Mouse (Mus musculus): ENCODE data around the gene Gfy. TPM values are rescaled to one million over a fixed set of nuclear protein-coding genes. Genes with fewer than 3 reads are reported as not detected.

Gfy gene
- total RNA-seq, 2 experiments from 2014 or later: not detected

- no peak for DNase-seq
Observed at GRCm38 (mm10) chr7:45126844-45127699, 52.3 kb downstream of the Gfy start.

Small RNA genes within 50 kb of the gene (microRNA-seq; reads per million reads assigned to microRNA genes)
- gene Mir5121 (68.2 reads per million, percentile 46 among the genes with 10 or more reads in this experiment), gene Mir7055 (not detected)

Other genes starting within 250 kb of the Gfy start
- gene Tsks, start 236.4 kb downstream of the Gfy start, total RNA-seq (2021): not detected
- gene Cpt1c, start 204.7 kb downstream of the Gfy start, total RNA-seq (2021): 10 to 100 TPM in 1 of 2 experiments, 1 to 10 TPM in 1; 8.6 to 10.7 TPM
- 100 to 1,000 TPM; 236 to 262 TPM for gene Prmt1, start 193.0 kb downstream of the Gfy start, total RNA-seq (2021)
- gene Irf3, start 181.9 kb downstream of the Gfy start, total RNA-seq (2021): 100 to 1,000 TPM in 1 of 2 experiments, 10 to 100 TPM in 1; 90.4 to 123 TPM
- gene Bcl2l12, start 180.9 kb downstream of the Gfy start, total RNA-seq (2021): 10 to 100 TPM; 16.5 to 17.4 TPM
- gene Scaf1, start 163.2 kb downstream of the Gfy start, total RNA-seq (2021): 10 to 100 TPM; 76.9 to 82.6 TPM
- gene Rras, start 161.6 kb downstream of the Gfy start, total RNA-seq (2021): 100 to 1,000 TPM in 1 of 2 experiments, 10 to 100 TPM in 1; 98.9 to 101 TPM
- 10 to 100 TPM; 47.7 to 59.7 TPM for gene Prr12, start 126.7 kb downstream of the Gfy start, total RNA-seq (2021)
- gene Nosip, start 117.1 kb downstream of the Gfy start, total RNA-seq (2021): 10 to 100 TPM; 50.5 to 65.3 TPM
- 10 to 100 TPM; 18.1 to 20.5 TPM for gene Prrg2, start 116.9 kb downstream of the Gfy start, total RNA-seq (2021)
- 10 to 100 TPM; 32.2 to 38.3 TPM for gene Rcn3, start 87.3 kb downstream of the Gfy start, total RNA-seq (2021)
- 100 to 1,000 TPM; 116 to 138 TPM for gene Fcgrt, start 75.7 kb downstream of the Gfy start, total RNA-seq (2021)
- gene Rps11, start 55.1 kb downstream of the Gfy start, total RNA-seq (2021): 1,000 to 10,000 TPM; 1,231 to 1,372 TPM
- gene Rpl13a, start 50.8 kb downstream of the Gfy start, total RNA-seq (2021): 1,000 to 10,000 TPM; 1,621 to 1,757 TPM
- not detected for gene Gm45713, start 43.3 kb downstream of the Gfy start, total RNA-seq (2021)
- gene Flt3l, start 43.1 kb downstream of the Gfy start, total RNA-seq (2021): 10 to 100 TPM; 15.3 to 25.5 TPM
- gene Pih1d1, start 25.3 kb downstream of the Gfy start, total RNA-seq (2021): 10 to 100 TPM; 59.1 to 77.0 TPM
- 10 to 100 TPM; 62.7 to 76.7 TPM for gene Aldh16a1, start 25.0 kb downstream of the Gfy start, total RNA-seq (2021)
- under 1 TPM in 1 of 2 experiments, not detected in 1; 0.17 TPM for gene Slc17a7, start 15.6 kb downstream of the Gfy start, total RNA-seq (2021)
- gene Pth2, start 1.4 kb upstream of the Gfy start, total RNA-seq (2021): not detected
- gene Ccdc155, start 25.3 kb upstream of the Gfy start, total RNA-seq (2021): not detected
- not detected for gene Dkkl1, start 32.6 kb upstream of the Gfy start, total RNA-seq (2021)
- gene Tead2, start 36.2 kb upstream of the Gfy start, total RNA-seq (2021): 10 to 100 TPM; 10.6 to 15.3 TPM
- gene Cd37, start 59.5 kb upstream of the Gfy start, total RNA-seq (2021): 1 to 10 TPM; 2.2 to 4.1 TPM
- not detected for gene Slc6a16, start 61.5 kb upstream of the Gfy start, total RNA-seq (2021)
- under 1 TPM in 1 of 2 experiments, not detected in 1; 0.13 TPM for gene Slc6a21, start 97.9 kb upstream of the Gfy start, total RNA-seq (2021)
- 1 to 10 TPM; 5.7 to 8.5 TPM for gene Trpm4, start 154.2 kb upstream of the Gfy start, total RNA-seq (2021)
- under 1 TPM in 1 of 2 experiments, not detected in 1; 0.13 TPM for gene Hrc, start 155.7 kb upstream of the Gfy start, total RNA-seq (2021)
- 1 to 10 TPM; 1.5 to 1.7 TPM for gene Ppfia3, start 187.4 kb upstream of the Gfy start, total RNA-seq (2021)
- gene Lin7b, start 191.0 kb upstream of the Gfy start, total RNA-seq (2021): 1 to 10 TPM in 1 of 2 experiments, under 1 TPM in 1; 0.70 to 2.8 TPM
- gene Snrnp70, start 216.2 kb upstream of the Gfy start, total RNA-seq (2021): 100 to 1,000 TPM; 223 to 308 TPM
- not detected for gene Kcna7, start 226.1 kb upstream of the Gfy start, total RNA-seq (2021)
- not detected for gene Ntf5, start 234.1 kb upstream of the Gfy start, total RNA-seq (2021)
- not detected for gene Lhb, start 241.3 kb upstream of the Gfy start, total RNA-seq (2021)